Mouse (Mus musculus): ENCODE data around the gene Kcnh1. TPM values are rescaled to one million over a fixed set of nuclear protein-coding genes. Genes with fewer than 3 reads are reported as not detected.

The Kcnh1 gene
- total and polyA plus RNA-seq, 3 experiments = not detected

GRCm38 (mm10) chr1:192489908-192490825 lies 299.6 kb downstream of the Kcnh1 start:
- H3K27me3 ChIP-seq (replicated peaks) = peaks cover 28% of the 10 kb centered on the region
- no peak overlapping the region for H3K4me3 ChIP-seq (replicated peaks in 1 of 3; ENCODE audit: low read depth in 2 of 3, low read length in 2 of 3, poor library complexity in 1 of 3)
- DNase-seq (ENCODE audit: extremely low read depth) = peak; percentile 13
- in situ Hi-C loops (cut with MboI; ENCODE audit: low pct_ligation_motif_present, low pct_unique_long_range_greater_than_20kb, low sequenced_read_pairs) = no loop called here
- H3K4me1 ChIP-seq (ENCODE audit: control insufficient read depth in 1 of 2, insufficient read depth in 2 of 2) = peaks cover 0 to 8% of the 10 kb centered on the region in 2 experiments; a peak in 2 of 4 replicates
- H3K27ac ChIP-seq (ENCODE audit: insufficient read depth, low read depth) = no peak overlapping the region
- H3K9me3 ChIP-seq (replicated peaks; ENCODE audit: low read length) = no peaks in the 10 kb centered on the region
- no peaks in the 10 kb centered on the region for H3K79me2 ChIP-seq (replicated peaks; ENCODE audit: control insufficient read depth, extremely low read depth, insufficient read depth, poor library complexity, severe bottlenecking)
- no peak overlapping the region for H3K4me2 ChIP-seq (ENCODE audit: insufficient read depth, low read depth, poor library complexity, severe bottlenecking)
- TF ChIP-seq NELFE (IDR thresholded peaks at IDR 0.05; ENCODE audit: low read depth, low read length) (no peak), PAX5 (IDR thresholded peaks at IDR 0.05; ENCODE audit: low read length) (no peak), JUN (IDR thresholded peaks at IDR 0.05; ENCODE audit: insufficient read depth, low read depth, low read length) (no peak), MEF2A (IDR thresholded peaks at IDR 0.05; ENCODE audit: borderline replicate concordance, low read depth, low read length) (no peak), E2F4 (IDR thresholded peaks at IDR 0.05; ENCODE audit: insufficient replicate concordance, low read depth, low read length) (no peak), POLR2A (IDR thresholded peaks at IDR 0.05; ENCODE audit: low read depth, low read length) (no peak), ZNF384 (IDR thresholded peaks at IDR 0.05; ENCODE audit: low read depth, low read length) (no peak), ETS1 (conservative IDR thresholded peaks at IDR 0.05; ENCODE audit: low read depth, low read length) (no peak)
- H3K9ac ChIP-seq (ENCODE audit: insufficient read depth, low read depth) = no peak overlapping the region
- dilution Hi-C loops (cut with MboI; ENCODE audit: extremely low pct_ligation_motif_present, extremely low pct_unique_long_range_greater_than_20kb, low sequenced_read_pairs) = no loop called here
- H3K36me3 ChIP-seq (replicated peaks in 1 of 2; ENCODE audit: control insufficient read depth in 1 of 2, insufficient read depth in 1 of 2, low read length in 1 of 2) = no peaks in the 10 kb centered on the region

GRCm38 (mm10) chr1:192497505-192497904 lies 306.9 kb downstream of the Kcnh1 start:
- H3K4me2 ChIP-seq (ENCODE audit: insufficient read depth, low read depth, poor library complexity, severe bottlenecking) = no peak overlapping the region
- H3K4me3 ChIP-seq (replicated peaks in 1 of 3; ENCODE audit: low read depth in 2 of 3, low read length in 2 of 3, poor library complexity in 1 of 3) = no peak overlapping the region
- H3K27ac ChIP-seq (ENCODE audit: insufficient read depth, low read depth) = no peak overlapping the region
- dilution Hi-C loops (cut with MboI; ENCODE audit: extremely low pct_ligation_motif_present, extremely low pct_unique_long_range_greater_than_20kb, low sequenced_read_pairs) (no loop called here), in situ Hi-C loops (cut with MboI; ENCODE audit: low pct_ligation_motif_present, low pct_unique_long_range_greater_than_20kb, low sequenced_read_pairs) (no loop called here)
- peaks cover 49% of the 10 kb centered on the region for H3K27me3 ChIP-seq (replicated peaks)
- H3K9ac ChIP-seq (ENCODE audit: insufficient read depth, low read depth) = no peak overlapping the region
- no peak for DNase-seq (ENCODE audit: extremely low read depth)
- H3K79me2 ChIP-seq (replicated peaks; ENCODE audit: control insufficient read depth, extremely low read depth, insufficient read depth, poor library complexity, severe bottlenecking) = no peaks in the 10 kb centered on the region
- H3K36me3 ChIP-seq (replicated peaks in 1 of 2; ENCODE audit: control insufficient read depth in 1 of 2, insufficient read depth in 1 of 2, low read length in 1 of 2) = no peaks in the 10 kb centered on the region
- no peaks in the 10 kb centered on the region for H3K9me3 ChIP-seq (replicated peaks; ENCODE audit: low read length)
- TF ChIP-seq MAFK (IDR thresholded peaks at IDR 0.05; ENCODE audit: insufficient replicate concordance, low read length) = no peak
- no peak for TF ChIP-seq MAX (IDR thresholded peaks at IDR 0.05; ENCODE audit: low read length)
- TF ChIP-seq PAX5 (IDR thresholded peaks at IDR 0.05; ENCODE audit: low read length) = no peak
- no peak for TF ChIP-seq ZKSCAN1 (IDR thresholded peaks at IDR 0.05; ENCODE audit: borderline replicate concordance, low read depth, low read length)
- no peak for TF ChIP-seq POLR2A (IDR thresholded peaks at IDR 0.05; ENCODE audit: low read depth, low read length)
- TF ChIP-seq ETS1 (conservative IDR thresholded peaks at IDR 0.05; ENCODE audit: low read depth, low read length) = no peak
- no peak for TF ChIP-seq E2F4 (IDR thresholded peaks at IDR 0.05; ENCODE audit: insufficient replicate concordance, low read depth, low read length)
- no peak for TF ChIP-seq KAT2A (IDR thresholded peaks at IDR 0.05; ENCODE audit: insufficient replicate concordance, low read length)
- no peak for TF ChIP-seq ELF1 (IDR thresholded peaks at IDR 0.05; ENCODE audit: low read depth, low read length)
- no peak for TF ChIP-seq CHD1 (IDR thresholded peaks at IDR 0.05; ENCODE audit: low read depth, low read length)
- peaks cover 0 to 3% of the 10 kb centered on the region in 2 experiments; a peak in 1 of 4 replicates for H3K4me1 ChIP-seq (ENCODE audit: control insufficient read depth in 1 of 2, insufficient read depth in 2 of 2)

Data from CH12.LX (cell line).